Mouse (Mus musculus) heart, embryonic 13.5 days (tissue): ENCODE measurements around the gene Cyp39a1. TPM values are rescaled to one million over a fixed set of nuclear protein-coding genes. Genes with fewer than 3 reads are reported as not detected.

Experiments
- ATAC-seq: fragments of 200-750 bp; cut with Nextera tagmentation; 2 replicates; pipeline ENCODE4 v1.8.0; 2017; ENCODE audit warnings: moderate TSS enrichment; ENCODE audit not compliant: insufficient number of reproducible peaks, low FRiP score, low TSS enrichment; ENCODE audit errors: extremely low read depth
- H3K27ac ChIP-seq: fragments of 300-500 bp; sonication (generic); replicated peaks from 2 replicates; pipeline ENCODE4 v1.5.1; 2015; ENCODE audit warnings: moderate library complexity, mild to moderate bottlenecking, inconsistent platforms
- H3K27me3 ChIP-seq: fragments of 300-500 bp; sonication (generic); replicated peaks from 2 replicates; pipeline ENCODE4 v1.6.1; 2015; ENCODE audit warnings: mild to moderate bottlenecking, inconsistent platforms
- H3K36me3 ChIP-seq: fragments of 300-500 bp; sonication (generic); 2 replicates; pipeline ENCODE4 v1.6.1; 2015; ENCODE audit warnings: mild to moderate bottlenecking, inconsistent platforms
- H3K4me1 ChIP-seq: fragments of 300-500 bp; sonication (generic); 2 replicates; pipeline ENCODE4 v1.6.1; 2015; ENCODE audit warnings: inconsistent platforms
- H3K4me2 ChIP-seq: fragments of 300-500 bp; sonication (generic); 2 replicates; pipeline ENCODE4 v1.6.1; 2015; ENCODE audit warnings: inconsistent platforms, mild to moderate bottlenecking, moderate library complexity
- H3K4me3 ChIP-seq: fragments of 300-500 bp; sonication (generic); 2 replicates; pipeline ENCODE4 v1.5.1; 2015; ENCODE audit warnings: moderate library complexity, mild to moderate bottlenecking, inconsistent platforms
- H3K9ac ChIP-seq: fragments of 300-500 bp; sonication (generic); 2 replicates; pipeline ENCODE4 v1.6.1; 2015; ENCODE audit warnings: inconsistent platforms, mild to moderate bottlenecking, moderate library complexity
- H3K9me3 ChIP-seq: fragments of 300-500 bp; sonication (generic); 2 replicates; pipeline ENCODE4 v1.6.1; 2016; ENCODE audit warnings: inconsistent platforms
- WGBS: fragments of 180-500 bp; shearing (Covaris S2); methylation state at CpG from one replicate; pipeline ENCODE4 v1.1.7; 2015; ENCODE audit warnings: mixed read lengths; 5-methylcytosine and 5-hydroxymethylcytosine counted together
- polyA plus RNA-seq: library from polyadenylated mRNA; unstranded; fragments of >200 nt; fragmentation: Nextera tagmentation; extraction: Ambion mirVana; gene quantifications from 2 replicates; pipeline ENCODE4 v1.2.1, GENCODE M21; 2015

The Cyp39a1 gene
- polyA plus RNA-seq, 1 experiment from 2014 or later, result 38.6 TPM

GRCm38 (mm10) chr17:43724480-43724879 lies 57.3 kb downstream of the Cyp39a1 start:
- Histone ChIP-seq H3K4me2 (no peak overlapping the region), H3K36me3 (peaks cover 28% of the 10 kb centered on the region), H3K4me1 (peaks cover 3% of the 10 kb centered on the region), H3K9ac (no peak overlapping the region), H3K9me3 (peaks cover 8% of the 10 kb centered on the region; the same call in 1 of the 2 replicates), H3K4me3 (no peak overlapping the region), H3K27ac (no peak overlapping the region), H3K27me3 (no peaks in the 10 kb centered on the region)
- no peak for ATAC-seq
- 92% methylated on average over 2 of the region's 2 CpGs for WGBS

GRCm38 (mm10) chr17:43731327-43731726 lies 64.1 kb downstream of the Cyp39a1 start:
- Histone ChIP-seq H3K9me3 (no peaks in the 10 kb centered on the region), H3K27me3 (no peaks in the 10 kb centered on the region), H3K4me1 (no peaks in the 10 kb centered on the region), H3K4me3 (no peak overlapping the region), H3K4me2 (no peak overlapping the region), H3K36me3 (peaks cover 30% of the 10 kb centered on the region), H3K9ac (no peak overlapping the region), H3K27ac (no peak overlapping the region)
- no peak for ATAC-seq
- WGBS, result 74% methylated on average over 8 of the region's 8 CpGs

- no peak overlapping the region for H3K27ac ChIP-seq
- 76% methylated on average over 8 of the region's 8 CpGs for WGBS
- no peak overlapping the region for H3K9ac ChIP-seq
- H3K4me3 ChIP-seq, result no peak overlapping the region
- H3K36me3 ChIP-seq, result peaks cover 27% of the 10 kb centered on the region
- no peaks in the 10 kb centered on the region for H3K27me3 ChIP-seq
- ATAC-seq, result no peak
- no peaks in the 10 kb centered on the region for H3K4me1 ChIP-seq
- H3K4me2 ChIP-seq, result no peak overlapping the region
- H3K9me3 ChIP-seq, result no peaks in the 10 kb centered on the region
These were observed 64.8 kb downstream of the Cyp39a1 start for GRCm38 (mm10) chr17:43731976-43732375.

- Histone ChIP-seq H3K9ac (no peak overlapping the region), H3K4me2 (no peak overlapping the region), H3K36me3 (peaks cover 44% of the 10 kb centered on the region), H3K27ac (no peak overlapping the region), H3K27me3 (no peaks in the 10 kb centered on the region), H3K4me3 (no peak overlapping the region), H3K9me3 (no peaks in the 10 kb centered on the region), H3K4me1 (no peaks in the 10 kb centered on the region)
- ATAC-seq, result no peak
- WGBS, result 76% methylated on average over 4 of the region's 4 CpGs
These were observed 67.0 kb downstream of the Cyp39a1 start for GRCm38 (mm10) chr17:43734252-43734651.

GRCm38 (mm10) chr17:43743933-43744332 lies 76.7 kb downstream of the Cyp39a1 start:
- 69% methylated on average over 5 of the region's 5 CpGs for WGBS

GRCm38 (mm10) chr17:43744425-43744824 lies 77.2 kb downstream of the Cyp39a1 start:
- H3K9me3 ChIP-seq, result peaks cover 15% of the 10 kb centered on the region
- peaks cover 27% of the 10 kb centered on the region for H3K4me1 ChIP-seq
- peak overlapping the region; percentile 37 for H3K4me2 ChIP-seq
- no peak overlapping the region for H3K4me3 ChIP-seq
- no peaks in the 10 kb centered on the region for H3K27me3 ChIP-seq
- H3K9ac ChIP-seq, result 0 out of 2 replicates have a peak overlapping the region, but pooled peaks have one; percentile 6
- H3K36me3 ChIP-seq, result peaks cover 50% of the 10 kb centered on the region
- no peak for ATAC-seq
- peak overlapping the region; percentile 93 for H3K27ac ChIP-seq
- WGBS, result 11% methylated on average over 4 of the region's 4 CpGs

More at GRCm38 (mm10) chr17:43743933-43744332, 76.7 kb downstream of the Cyp39a1 start:
- no peak for ATAC-seq
- no peaks in the 10 kb centered on the region for H3K27me3 ChIP-seq
- peaks cover 23% of the 10 kb centered on the region for H3K4me1 ChIP-seq
- H3K27ac ChIP-seq, result peak overlapping the region; percentile 93
- H3K9ac ChIP-seq, result no peak overlapping the region
- H3K9me3 ChIP-seq, result peaks cover 15% of the 10 kb centered on the region
- H3K4me3 ChIP-seq, result no peak overlapping the region
- H3K4me2 ChIP-seq, result peak overlapping the region; percentile 37
- H3K36me3 ChIP-seq, result peaks cover 51% of the 10 kb centered on the region

- Histone ChIP-seq H3K4me3 (no peak overlapping the region), H3K9me3 (peaks cover 3% of the 10 kb centered on the region; the same call in 1 of the 2 replicates), H3K9ac (no peak overlapping the region), H3K27me3 (no peaks in the 10 kb centered on the region), H3K36me3 (peaks cover 49% of the 10 kb centered on the region), H3K27ac (no peak overlapping the region), H3K4me2 (no peak overlapping the region), H3K4me1 (peaks cover 15% of the 10 kb centered on the region)
- no peak for ATAC-seq
- WGBS, result 83% methylated on average over 6 of the region's 6 CpGs
These were observed 83.9 kb downstream of the Cyp39a1 start for GRCm38 (mm10) chr17:43751146-43751545.

GRCm38 (mm10) chr17:43752811-43753210 lies 85.6 kb downstream of the Cyp39a1 start:
- H3K9ac ChIP-seq, result no peak overlapping the region
- 15% methylated on average over 1 of the region's 1 CpGs for WGBS
- H3K36me3 ChIP-seq, result peaks cover 37% of the 10 kb centered on the region
- no peaks in the 10 kb centered on the region for H3K9me3 ChIP-seq
- no peak overlapping the region for H3K4me3 ChIP-seq
- ATAC-seq, result no peak
- H3K27me3 ChIP-seq, result no peaks in the 10 kb centered on the region
- no peak overlapping the region for H3K4me2 ChIP-seq
- peaks cover 19% of the 10 kb centered on the region for H3K4me1 ChIP-seq
- H3K27ac ChIP-seq, result peak overlapping the region; percentile 41; the same call in 1 of the 2 replicates

- no peak overlapping the region for H3K27ac ChIP-seq
- H3K4me1 ChIP-seq, result peaks cover 25% of the 10 kb centered on the region
- H3K27me3 ChIP-seq, result no peaks in the 10 kb centered on the region
- no peaks in the 10 kb centered on the region for H3K9me3 ChIP-seq
- H3K4me3 ChIP-seq, result no peak overlapping the region
- H3K4me2 ChIP-seq, result no peak overlapping the region
- WGBS, result 39% methylated on average over 5 of the region's 5 CpGs
- H3K9ac ChIP-seq, result no peak overlapping the region
- H3K36me3 ChIP-seq, result peaks cover 19% of the 10 kb centered on the region
- no peak for ATAC-seq
These were observed 87.5 kb downstream of the Cyp39a1 start for GRCm38 (mm10) chr17:43754687-43755086.

- peaks cover 14% of the 10 kb centered on the region for H3K4me1 ChIP-seq
- WGBS, result 34% methylated on average over 15 of the region's 15 CpGs
- H3K4me3 ChIP-seq, result no peak overlapping the region
- H3K9me3 ChIP-seq, result no peaks in the 10 kb centered on the region
- H3K27ac ChIP-seq, result peak overlapping the region; percentile 28; the same call in 1 of the 2 replicates
- ATAC-seq, result no peak
- no peaks in the 10 kb centered on the region for H3K27me3 ChIP-seq
- peak overlapping the region; percentile 49 for H3K4me2 ChIP-seq
- H3K36me3 ChIP-seq, result no peaks in the 10 kb centered on the region
- H3K9ac ChIP-seq, result 0 out of 2 replicates have a peak overlapping the region, but pooled peaks have one; percentile 24
These were observed 91.5 kb downstream of the Cyp39a1 start for GRCm38 (mm10) chr17:43758607-43759259.

- Histone ChIP-seq H3K36me3 (no peaks in the 10 kb centered on the region), H3K4me3 (no peak overlapping the region), H3K4me1 (peaks cover 11% of the 10 kb centered on the region), H3K4me2 (no peak overlapping the region), H3K27me3 (no peaks in the 10 kb centered on the region), H3K27ac (no peak overlapping the region), H3K9me3 (peaks cover 8% of the 10 kb centered on the region; the same call in 1 of the 2 replicates), H3K9ac (no peak overlapping the region)
- no peak for ATAC-seq
- 73% methylated on average over 4 of the region's 4 CpGs for WGBS
These were observed 117.3 kb downstream of the Cyp39a1 start for GRCm38 (mm10) chr17:43784531-43784930.

GRCm38 (mm10) chr17:43788222-43788621 lies 121.0 kb downstream of the Cyp39a1 start:
- WGBS, result 86% methylated on average over 5 of the region's 5 CpGs
- Histone ChIP-seq H3K27me3 (no peaks in the 10 kb centered on the region), H3K4me3 (no peak overlapping the region), H3K9me3 (no peaks in the 10 kb centered on the region), H3K4me2 (no peak overlapping the region), H3K9ac (no peak overlapping the region), H3K4me1 (peaks cover 12% of the 10 kb centered on the region), H3K27ac (no peak overlapping the region), H3K36me3 (no peaks in the 10 kb centered on the region)
- ATAC-seq, result no peak
